16 mouse cellular contexts compared by ENCODE assay signal in genomic region chr17:80426901-80427300, GRCm38 (mm10). TPM values are rescaled to one million over a fixed set of nuclear protein-coding genes. Genes with fewer than 3 reads are reported as not detected.
DNase-seq lines count a peak whose midpoint lies in the region; ATAC-seq and TF ChIP-seq lines count a peak whose summit lies in the region.
"Had no signal": no experiment of that assay in that cellular context is flagged by ENCODE, and none has a peak within 500 bp of the region (broad histone marks: within the 10 kb centered on the region; RNA-seq: fewer than 3 reads in every experiment).

No protein-coding gene starts in this region.

- H3K36me3 ChIP-seq in lung, postnatal 0 days (ENCODE audit: insufficient read depth, low read length), result peaks cover 10% of the 10 kb centered on the region; the same call in 1 of the 2 replicates

- H3K4me2 ChIP-seq in lung, postnatal 0 days (replicated peaks; ENCODE audit: low read depth, low read length), result no peak overlapping the region
- H3K4me2 ChIP-seq: hindbrain, embryonic 12.5 days; stomach, embryonic 15.5 days had no signal

- no peak for TF ChIP-seq CTCF in lung, postnatal 0 days (IDR thresholded peaks at IDR 0.05)

- intact Hi-C loops in heart, postnatal 36 days (cut with DNase I), result no loop called here

- no peak overlapping the region for H3K27ac ChIP-seq in lung, postnatal 0 days (ENCODE audit: low read length)
- H3K27ac ChIP-seq: hindbrain, embryonic 12.5 days; stomach, embryonic 15.5 days had no signal

- WGBS in lung, postnatal 0 days, result 61% methylated on average over 5 of the region's 5 CpGs

- no peak for ATAC-seq in lung, postnatal 0 days
- ATAC-seq: liver, postnatal 0 days had no signal

- no peaks in the 10 kb centered on the region for H3K9me3 ChIP-seq in lung, postnatal 0 days (ENCODE audit: low read length)
- H3K9me3 ChIP-seq: hindbrain, embryonic 12.5 days; stomach, embryonic 15.5 days had no signal

- peak; percentile 50 for DNase-seq in heart, adult 8-10 months (ENCODE audit: low spot score)
- DNase-seq in heart, postnatal 4 days, result no peak
- DNase-seq in lung, postnatal 0 days (ENCODE audit: low spot score), result peak; percentile 8
- no peak for DNase-seq in lung, postnatal 36 days
- DNase-seq in heart, postnatal 36 days, result peak; percentile 19 to 28
- DNase-seq in skeletal muscle tissue, adult 2 months (ENCODE audit: low read depth, low spot score), result peak; percentile 4
- no peak for DNase-seq in T-cell, adult 2 months (ENCODE audit: low spot score)
- DNase-seq: adrenal gland, postnatal 14 days; cerebellum, adult 18-20 months; gastrocnemius, postnatal 14 days; kidney, postnatal 25 days; liver, postnatal 0 days; retina, postnatal 1 day had no signal

- TF ChIP-seq EP300 in lung, postnatal 0 days (IDR thresholded peaks at IDR 0.05), result no peak

- H3K4me3 ChIP-seq in lung, postnatal 0 days (ENCODE audit: low read depth, low read length), result no peak overlapping the region
- H3K4me3 ChIP-seq: hindbrain, embryonic 12.5 days; myocyte; stomach, embryonic 15.5 days had no signal

- H3K4me1 ChIP-seq in lung, postnatal 0 days (ENCODE audit: insufficient read depth, low read depth, low read length), result no peaks in the 10 kb centered on the region
- H3K4me1 ChIP-seq: hindbrain, embryonic 12.5 days; stomach, embryonic 15.5 days had no signal

- H3K9ac ChIP-seq in lung, postnatal 0 days (replicated peaks; ENCODE audit: low read depth), result no peak overlapping the region
- H3K9ac ChIP-seq: hindbrain, embryonic 12.5 days; liver, postnatal 0 days; stomach, embryonic 15.5 days had no signal

- H3K27me3 ChIP-seq in lung, postnatal 0 days (replicated peaks; ENCODE audit: insufficient read depth, low read length), result no peaks in the 10 kb centered on the region
- H3K27me3 ChIP-seq: hindbrain, embryonic 12.5 days; stomach, embryonic 15.5 days had no signal

RNA-seq across cellular contexts. Expression of gene Sos1, which starts 53.4 kb away (rescaled TPM):
- 10 to 100 TPM; 10.6 to 13.2 (median 12.2) TPM for total RNA-seq in heart, adult 8-10 months (2022)
- 10 to 100 TPM; 17.7 to 18.0 TPM for total RNA-seq in heart, postnatal 4 days (2021)
- 2.6 and 3.1 TPM in 2 replicates for polyA plus RNA-seq in lung, postnatal 0 days (2015; fragmentation: Nextera tagmentation; extraction: Ambion mirVana)
- total RNA-seq in heart, postnatal 36 days (2021), result 10 to 100 TPM; 10.6 to 13.4 TPM

RNA-seq across cellular contexts. Expression of gene Gm10190, which starts 53.6 kb away (rescaled TPM):
- not detected for total RNA-seq in heart, adult 8-10 months (2022)
- total RNA-seq in heart, postnatal 4 days (2021), result 1 to 10 TPM; 1.4 to 1.8 TPM
- polyA plus RNA-seq in lung, postnatal 0 days (2015; fragmentation: Nextera tagmentation; extraction: Ambion mirVana), result 1.4 and 1.6 TPM in 2 replicates
- total RNA-seq in heart, postnatal 36 days (2021), result not detected
- total RNA-seq: gastrocnemius, postnatal 14 days had no signal
- polyA plus RNA-seq: myocyte had no signal

Comparison
In these comparisons a context has a peak if more than half of its experiments do, and no peak if none do; other contexts are left out.
1. DNase-seq: peak in heart, adult 8-10 months (single experiment), lung, postnatal 0 days (single experiment), heart, postnatal 36 days (2 of 2) and skeletal muscle tissue, adult 2 months (single experiment); none in heart, postnatal 4 days (single experiment), lung, postnatal 36 days (single experiment) and T-cell, adult 2 months (single experiment).